Mouse (Mus musculus) retina, embryonic 14.5 days (tissue): Measurements from ENCODE around the gene Igsf10.

Experiments used
- DNase-seq: peaks from one replicate; pipeline ENCODE4 v3.0.0-alpha.2; 2015; ENCODE audit warnings: low spot score

The Igsf10 gene

DNA sequence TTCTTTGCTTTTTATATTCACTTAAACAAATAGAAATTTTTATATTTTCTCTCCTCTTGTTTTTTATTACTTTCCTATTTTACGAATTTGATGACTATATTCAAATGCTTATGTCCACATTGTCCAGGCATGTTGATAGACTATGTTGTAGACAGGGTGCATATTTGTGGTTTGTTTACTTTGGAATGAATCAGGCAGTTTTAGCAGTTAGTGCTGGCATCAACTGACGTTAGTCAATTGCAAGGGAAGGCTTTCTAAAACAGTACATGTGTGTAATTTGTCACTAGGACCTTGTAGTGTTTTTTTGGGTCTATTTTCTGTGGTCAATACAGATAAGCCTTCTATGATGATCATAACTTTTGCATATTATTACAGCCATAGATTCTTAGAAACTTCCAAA, 53.6 kb downstream of the Igsf10 start:
- no peak for DNase-seq

DNA sequence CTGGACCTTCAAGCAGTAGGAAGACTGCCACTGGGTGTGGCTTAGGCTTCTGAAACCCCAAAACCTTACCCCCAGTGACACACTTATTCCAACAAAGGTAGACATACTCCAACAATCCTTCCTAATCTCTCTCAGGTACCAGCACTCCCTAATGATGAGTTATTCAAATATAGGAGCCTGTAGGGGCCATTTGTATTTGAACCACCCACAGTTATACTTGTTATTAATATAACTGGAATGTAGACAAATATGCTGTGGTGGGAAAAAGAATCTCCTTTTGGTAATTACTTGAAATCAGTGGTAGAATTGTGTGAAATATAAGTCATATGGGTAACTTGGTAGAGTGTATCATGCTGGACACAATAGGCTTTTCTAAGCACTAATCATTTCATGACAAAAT, 65.6 kb downstream of the Igsf10 start:
- DNase-seq = no peak

DNA sequence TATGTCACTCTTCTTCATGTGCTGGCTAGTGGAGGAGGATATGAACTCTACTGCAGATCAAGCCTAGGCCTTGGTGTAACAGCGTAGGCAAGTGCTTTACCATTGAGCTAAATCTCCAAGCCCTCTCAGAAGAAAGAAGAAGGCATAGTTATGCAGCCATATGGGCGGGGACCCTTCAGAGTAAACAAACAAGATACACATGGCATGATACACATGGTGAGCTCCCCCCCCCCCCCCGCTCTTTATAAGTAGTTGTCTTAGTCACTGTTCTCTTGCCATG, 66.0 kb downstream of the Igsf10 start:
- no peak for DNase-seq

DNA sequence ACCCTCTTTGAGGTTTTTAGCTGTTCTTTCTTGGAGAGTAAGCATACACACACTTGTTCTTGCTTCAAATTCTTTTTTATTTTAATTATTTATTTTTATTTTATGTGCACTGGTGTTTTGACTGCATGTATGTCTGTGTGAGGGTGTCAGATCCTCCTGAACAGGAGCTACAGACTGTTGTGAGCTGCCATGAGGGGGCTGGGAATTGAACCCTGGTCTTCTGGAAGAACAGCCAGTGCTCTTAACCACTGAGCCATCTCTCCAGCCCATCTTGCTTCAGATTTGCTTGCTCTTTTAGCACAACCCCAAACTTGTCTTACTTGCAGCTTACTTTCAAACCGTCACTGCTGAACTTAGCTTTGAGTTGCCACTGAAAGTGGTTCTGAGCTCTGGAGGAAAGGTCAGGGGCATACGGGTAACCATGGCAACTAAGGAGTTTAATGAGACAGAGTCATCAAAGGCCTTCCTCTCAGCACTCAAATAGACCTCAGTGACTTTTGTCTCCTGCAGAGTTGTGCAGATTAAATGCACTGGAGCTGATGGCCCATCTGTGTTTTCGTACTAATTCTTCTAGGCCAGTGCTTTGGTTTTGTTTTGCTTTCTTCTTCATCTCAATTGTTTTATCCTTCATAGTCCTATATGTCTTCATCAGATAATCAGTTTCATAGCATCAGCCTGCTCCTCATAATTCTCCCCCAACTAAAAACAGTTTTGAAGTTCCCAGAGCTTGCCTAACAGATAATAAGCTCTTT, 66.5 kb downstream of the Igsf10 start:
- DNase-seq = peak; percentile 35

DNA sequence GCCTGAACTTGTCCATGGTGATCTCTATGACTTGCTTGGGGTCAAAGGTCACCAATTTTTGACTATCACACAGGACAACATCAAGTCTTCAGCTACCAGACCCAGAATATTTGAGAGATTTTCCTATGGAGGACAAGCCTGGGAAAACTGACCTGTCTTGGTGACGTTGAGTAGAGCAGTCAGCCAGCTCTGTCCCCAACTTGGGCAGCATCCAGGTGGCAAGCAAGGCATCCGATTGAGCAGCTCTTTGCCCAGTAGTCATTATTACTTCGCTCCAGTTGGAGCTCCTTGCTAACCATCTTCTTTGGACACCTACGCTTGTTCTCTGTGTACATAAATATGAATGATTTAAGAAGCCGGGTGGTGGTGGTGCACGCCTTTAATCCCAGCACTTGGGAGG, 73.4 kb downstream of the Igsf10 start:
- DNase-seq = no peak
